Mouse (Mus musculus): ENCODE data around the gene Ier3.

Ier3 gene

GRCm38 (mm10) chr17:35812307-35812706 lies 9.2 kb upstream of the Ier3 start:
- DNase-seq = no peak

GRCm38 (mm10) chr17:35812736-35813135 lies 8.7 kb upstream of the Ier3 start:
- DNase-seq = no peak

- no peak for DNase-seq
Observed at GRCm38 (mm10) chr17:35813245-35813647, 8.2 kb upstream of the Ier3 start.

- DNase-seq = no peak
Observed at GRCm38 (mm10) chr17:35813653-35814052, 7.8 kb upstream of the Ier3 start.

- no peak for DNase-seq
Observed at GRCm38 (mm10) chr17:35814678-35815077, 6.8 kb upstream of the Ier3 start.

- no peak for DNase-seq
Observed at GRCm38 (mm10) chr17:35815836-35816235, 5.6 kb upstream of the Ier3 start.

GRCm38 (mm10) chr17:35816686-35817085 lies 4.8 kb upstream of the Ier3 start:
- DNase-seq = no peak

- DNase-seq = no peak
Observed at GRCm38 (mm10) chr17:35817226-35817625, 4.3 kb upstream of the Ier3 start.

GRCm38 (mm10) chr17:35820111-35820510 lies 1.4 kb upstream of the Ier3 start:
- no peak for DNase-seq

GRCm38 (mm10) chr17:35822564-35822963 lies 1.1 kb downstream of the Ier3 start:
- no peak for DNase-seq

GRCm38 (mm10) chr17:35822964-35823937 lies 1.8 kb downstream of the Ier3 start, which contains the start of gene Flot1:
Gene Flot1 (plus strand): TSS chr17:35823230.
- DNase-seq = peak; percentile 76

GRCm38 (mm10) chr17:35824402-35824801 lies 2.9 kb downstream of the Ier3 start:
- DNase-seq = no peak

GRCm38 (mm10) chr17:35825109-35825850 lies 3.8 kb downstream of the Ier3 start:
- no peak for DNase-seq

- DNase-seq = peak; percentile 81
Observed at GRCm38 (mm10) chr17:35829737-35830136, 8.3 kb downstream of the Ier3 start.

GRCm38 (mm10) chr17:35832400-35833238 lies 11.1 kb downstream of the Ier3 start:
- no peak for DNase-seq

- no peak for DNase-seq
Observed at GRCm38 (mm10) chr17:35833239-35833751, 11.8 kb downstream of the Ier3 start.

- DNase-seq = no peak
Observed at GRCm38 (mm10) chr17:35833894-35834293, 12.4 kb downstream of the Ier3 start.

- DNase-seq = no peak
Observed at GRCm38 (mm10) chr17:35834696-35835422, 13.4 kb downstream of the Ier3 start.

- DNase-seq = peak; percentile 42
Observed at GRCm38 (mm10) chr17:35835424-35836140, 14.1 kb downstream of the Ier3 start.

- peak; percentile 85 for DNase-seq
Observed at GRCm38 (mm10) chr17:35836178-35836965, 14.9 kb downstream of the Ier3 start.
